Mouse (Mus musculus) intestine, embryonic 14.5 days (tissue): ENCODE data around the gene Pgbd5. TPM values are rescaled to one million over a fixed set of nuclear protein-coding genes. Genes with fewer than 3 reads are reported as not detected.

Experiments
- ATAC-seq: fragments of 200-750 bp; cut with Nextera tagmentation; replicated peaks from 2 replicates; pipeline ENCODE4 v1.8.0; 2017; ENCODE audit warnings: low read depth, moderate number of reproducible peaks, moderate TSS enrichment, moderate library complexity; ENCODE audit not compliant: low FRiP score, low TSS enrichment
- DNase-seq: peaks from one replicate; pipeline ENCODE4 v3.0.0-alpha.2; 2018; ENCODE audit warnings: low spot score
- H3K27ac ChIP-seq: fragments of 300-500 bp; sonication (generic); 2 replicates; pipeline ENCODE4 v1.5.1; 2014; ENCODE audit warnings: low read depth, mild to moderate bottlenecking, control low read depth
- H3K27me3 ChIP-seq: fragments of 300-500 bp; sonication (generic); replicated peaks from 2 replicates; pipeline ENCODE4 v1.6.1; 2014; ENCODE audit warnings: low read length, control low read depth; ENCODE audit not compliant: control insufficient read depth, insufficient read depth
- H3K36me3 ChIP-seq: fragments of 300-500 bp; sonication (generic); 2 replicates; pipeline ENCODE4 v1.6.1; 2014; ENCODE audit warnings: low read length, control low read depth; ENCODE audit not compliant: control insufficient read depth, insufficient read depth
- H3K4me1 ChIP-seq: fragments of 300-500 bp; sonication (generic); replicated peaks from 2 replicates; pipeline ENCODE4 v1.6.1; 2014; ENCODE audit warnings: low read length, control low read depth, mixed read lengths; ENCODE audit not compliant: control insufficient read depth, insufficient read depth
- H3K4me2 ChIP-seq: fragments of 300-500 bp; sonication (generic); 2 replicates; pipeline ENCODE4 v1.6.1; 2014; ENCODE audit warnings: low read length
- H3K4me3 ChIP-seq: fragments of 300-500 bp; sonication (generic); 2 replicates; pipeline ENCODE4 v1.5.1; 2014; ENCODE audit warnings: low read depth, low read length, control low read depth, mixed read lengths
- H3K9ac ChIP-seq: fragments of 300-500 bp; sonication (generic); 2 replicates; pipeline ENCODE4 v1.6.1; 2014; ENCODE audit warnings: mild to moderate bottlenecking, low read length
- H3K9me3 ChIP-seq: fragments of 300-500 bp; sonication (generic); 2 replicates; pipeline ENCODE4 v1.6.1; 2016; ENCODE audit warnings: low read length, control low read depth; ENCODE audit not compliant: control insufficient read depth
- WGBS: fragments of 180-500 bp; shearing (Covaris S2); extraction: QIAGEN DNeasy Blood & Tissue Kit; methylation state at CpG from one replicate; pipeline ENCODE4 v1.1.7; 2014; 5-methylcytosine and 5-hydroxymethylcytosine counted together
- polyA plus RNA-seq: library from polyadenylated mRNA; unstranded; fragments of >200 nt; fragmentation: Nextera tagmentation; extraction: Ambion mirVana; gene quantifications from 2 replicates; pipeline ENCODE4 v1.2.1, GENCODE M21; 2014

Gene Pgbd5
- polyA plus RNA-seq, 1 experiment from 2014 or later: 3.5 TPM

DNA sequence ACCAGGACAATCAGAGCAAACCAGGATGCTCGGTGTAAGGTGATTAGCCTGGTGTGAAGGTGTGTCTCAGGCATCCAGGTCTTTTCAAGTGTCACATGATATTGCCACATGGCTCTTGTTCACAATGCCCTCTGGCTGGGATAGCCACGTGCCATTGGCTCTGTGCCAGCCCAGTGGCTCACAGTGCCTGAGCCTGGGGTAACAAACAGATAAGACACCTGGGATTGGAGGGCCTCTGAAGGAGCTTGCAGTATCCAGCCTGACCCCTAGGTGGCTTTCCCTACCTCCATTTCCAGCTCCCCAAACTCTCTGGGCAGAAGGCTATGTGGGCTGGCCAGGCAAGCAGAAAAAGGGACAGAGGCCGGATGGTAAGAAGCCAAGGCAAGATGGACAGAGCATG lies 35.6 kb downstream of the Pgbd5 start:
- no peaks in the 10 kb centered on the region for H3K36me3 ChIP-seq
- H3K9ac ChIP-seq: no peak overlapping the region
- ATAC-seq (peak; percentile 54), DNase-seq (no peak)
- H3K4me1 ChIP-seq: no peaks in the 10 kb centered on the region
- H3K27me3 ChIP-seq: no peaks in the 10 kb centered on the region
- WGBS: 49% methylated on average over 3 of the region's 3 CpGs
- H3K27ac ChIP-seq: no peak overlapping the region
- H3K9me3 ChIP-seq: no peaks in the 10 kb centered on the region
- H3K4me2 ChIP-seq: no peak overlapping the region
- H3K4me3 ChIP-seq: no peak overlapping the region

DNA sequence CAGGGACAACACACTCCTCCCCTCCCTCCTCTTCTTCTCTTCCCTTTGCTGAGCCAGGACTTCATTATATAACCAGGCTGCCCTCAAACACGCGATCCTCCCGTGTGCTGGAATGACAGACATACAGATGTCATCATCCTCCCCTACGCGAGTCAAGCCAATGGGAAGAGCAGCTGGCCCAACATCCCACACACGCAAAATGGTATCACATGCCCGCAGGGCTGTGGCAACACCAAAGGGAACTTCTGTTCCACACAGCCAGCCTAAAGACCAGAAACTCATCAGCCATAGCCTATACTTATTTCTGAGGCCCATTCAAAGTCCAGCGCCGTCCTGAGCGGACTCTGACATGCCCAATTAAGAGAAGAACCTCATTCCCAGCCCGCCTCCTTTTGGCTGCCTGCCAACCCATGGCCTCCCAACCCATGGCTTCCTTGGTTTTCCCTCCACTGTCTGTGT lies 40.0 kb downstream of the Pgbd5 start:
- no peak overlapping the region for H3K4me2 ChIP-seq
- ATAC-seq (no peak), DNase-seq (no peak)
- WGBS: 83% methylated on average over 11 of the region's 11 CpGs
- peaks cover 15% of the 10 kb centered on the region for H3K4me1 ChIP-seq
- no peaks in the 10 kb centered on the region for H3K9me3 ChIP-seq
- H3K27ac ChIP-seq: no peak overlapping the region
- H3K36me3 ChIP-seq: no peaks in the 10 kb centered on the region
- no peak overlapping the region for H3K9ac ChIP-seq
- H3K27me3 ChIP-seq: no peaks in the 10 kb centered on the region
- no peak overlapping the region for H3K4me3 ChIP-seq

DNA sequence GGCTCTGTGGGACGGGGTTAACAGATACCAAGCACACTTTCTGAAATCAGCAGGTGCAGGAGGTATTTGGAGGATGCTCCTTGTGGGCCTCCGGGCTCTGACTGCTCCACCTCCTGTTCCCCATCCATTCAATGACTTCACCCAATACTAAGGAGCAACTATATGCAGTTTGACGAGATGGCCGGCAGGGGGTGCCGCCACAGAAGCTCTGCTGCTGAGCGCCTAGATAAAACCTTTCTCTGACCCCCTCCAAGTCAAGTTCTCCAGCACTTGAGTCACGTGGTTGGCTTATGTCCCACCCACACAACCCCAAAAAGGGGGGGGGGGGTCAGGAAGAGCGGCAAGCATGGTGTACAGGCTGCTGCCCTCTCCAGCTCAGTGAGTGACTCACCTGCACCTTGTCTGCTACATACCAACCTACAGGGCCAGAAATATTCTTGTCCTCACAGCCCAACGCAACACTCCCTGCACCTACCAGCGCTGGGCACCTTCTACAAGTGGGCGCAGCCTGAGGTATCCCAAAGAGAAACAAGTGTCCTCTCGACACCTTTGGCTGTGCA lies 40.5 kb downstream of the Pgbd5 start:
- Histone ChIP-seq H3K4me3 (no peak overlapping the region), H3K4me1 (peaks cover 18% of the 10 kb centered on the region), H3K9me3 (no peaks in the 10 kb centered on the region), H3K9ac (no peak overlapping the region), H3K4me2 (no peak overlapping the region), H3K36me3 (no peaks in the 10 kb centered on the region), H3K27ac (no peak overlapping the region), H3K27me3 (no peaks in the 10 kb centered on the region)
- whole genome bisulfite sequencing: 35% methylated on average over 12 of the region's 12 CpGs
- DNase-seq: no peak
- peak; percentile 35; the same call in 1 of the 2 replicates for ATAC-seq

DNA sequence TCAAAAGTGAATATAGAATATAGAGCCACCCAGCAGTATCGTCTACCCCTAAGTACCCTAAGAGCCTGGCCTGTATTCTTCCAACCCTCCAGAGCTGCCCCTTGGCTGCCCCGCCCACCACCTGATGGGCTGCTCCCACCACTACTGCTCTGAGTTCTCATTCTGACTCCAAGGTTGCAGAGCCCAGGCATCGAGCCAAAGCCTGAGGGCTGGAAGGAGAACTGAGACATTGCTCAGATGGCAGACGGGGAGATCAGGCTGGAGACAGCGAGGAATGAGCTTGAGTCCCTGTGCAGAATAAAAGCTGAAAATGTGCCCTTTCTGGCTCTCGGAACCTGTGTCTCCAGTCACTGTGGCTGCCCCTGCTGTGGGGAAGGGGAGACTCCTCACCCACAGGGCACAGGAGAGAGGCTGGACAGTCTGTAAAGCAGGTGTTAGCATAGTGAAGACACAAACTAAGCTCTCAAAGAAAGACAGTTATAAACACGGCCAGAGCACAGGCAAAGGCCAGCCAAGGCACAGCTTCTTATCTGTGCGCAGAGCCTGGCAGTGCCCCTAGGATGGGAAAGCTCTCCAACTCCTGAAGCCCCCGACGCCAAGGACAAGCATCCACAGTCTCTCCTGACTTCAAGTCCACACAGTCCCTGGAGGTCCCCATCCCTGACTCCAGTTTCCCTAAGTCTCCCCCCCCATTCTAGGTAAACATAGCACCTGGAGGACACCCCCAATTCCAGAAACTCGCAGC lies 42.0 kb downstream of the Pgbd5 start:
- Histone ChIP-seq H3K9ac (no peak overlapping the region), H3K4me3 (no peak overlapping the region), H3K36me3 (no peaks in the 10 kb centered on the region), H3K4me2 (no peak overlapping the region), H3K9me3 (no peaks in the 10 kb centered on the region), H3K4me1 (peaks cover 32% of the 10 kb centered on the region), H3K27me3 (no peaks in the 10 kb centered on the region), H3K27ac (peak overlapping the region; percentile 38; the same call in 1 of the 2 replicates)
- ATAC-seq (no peak), DNase-seq (no peak)
- WGBS: 65% methylated on average over 11 of the region's 11 CpGs

DNA sequence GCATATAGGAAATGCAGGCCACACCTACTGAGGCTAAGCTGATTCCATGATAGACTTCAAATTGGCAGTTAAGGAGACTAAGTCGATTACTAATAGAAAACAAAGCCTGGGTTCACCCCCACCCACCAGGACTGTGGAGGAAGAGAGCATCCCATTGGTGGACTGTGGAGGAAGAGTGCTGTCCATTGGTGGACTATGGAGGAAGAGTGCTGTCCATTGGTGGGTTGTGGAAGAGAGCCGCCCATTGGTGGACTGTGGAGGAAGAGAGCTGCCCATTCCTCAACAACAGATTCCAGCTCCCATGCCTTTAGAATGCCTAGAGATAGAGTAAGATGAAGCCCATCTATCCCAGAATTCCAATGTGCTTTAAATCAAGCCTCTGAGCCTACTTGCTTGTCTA lies 42.9 kb downstream of the Pgbd5 start:
- no peaks in the 10 kb centered on the region for H3K36me3 ChIP-seq
- no peaks in the 10 kb centered on the region for H3K9me3 ChIP-seq
- WGBS: 92% methylated on average over 2 of the region's 2 CpGs
- no peak overlapping the region for H3K4me2 ChIP-seq
- H3K27me3 ChIP-seq: no peaks in the 10 kb centered on the region
- H3K9ac ChIP-seq: no peak overlapping the region
- no peak for ATAC-seq
- peaks cover 34% of the 10 kb centered on the region for H3K4me1 ChIP-seq
- DNase-seq: no peak
- no peak overlapping the region for H3K27ac ChIP-seq
- no peak overlapping the region for H3K4me3 ChIP-seq

DNA sequence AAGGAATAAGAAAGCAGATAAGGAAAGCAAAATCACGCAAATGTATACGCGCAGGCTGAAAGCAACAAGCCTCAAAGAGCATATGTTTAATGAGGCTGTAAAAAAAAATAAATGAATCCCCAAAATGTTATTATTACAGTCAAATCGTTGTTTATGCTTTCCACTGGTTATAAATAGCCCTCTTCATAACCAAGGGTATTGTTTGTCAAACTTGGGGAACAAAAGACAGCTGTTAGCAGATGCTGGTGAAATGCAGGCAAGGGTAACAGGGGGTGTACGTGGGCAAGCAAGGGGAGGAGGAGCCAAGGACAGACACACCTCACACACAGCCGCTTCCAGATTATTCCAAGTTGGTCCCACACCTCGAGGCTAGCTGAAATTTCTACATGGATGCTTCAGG lies 44.1 kb downstream of the Pgbd5 start:
- DNase-seq (no peak), ATAC-seq (no peak)
- H3K4me2 ChIP-seq: 0 out of 2 replicates have a peak overlapping the region, but pooled peaks have one; percentile 16
- no peaks in the 10 kb centered on the region for H3K36me3 ChIP-seq
- no peaks in the 10 kb centered on the region for H3K27me3 ChIP-seq
- H3K9ac ChIP-seq: no peak overlapping the region
- no peak overlapping the region for H3K4me3 ChIP-seq
- peaks cover 34% of the 10 kb centered on the region for H3K4me1 ChIP-seq
- 33% methylated on average over 7 of the region's 7 CpGs for WGBS
- H3K27ac ChIP-seq: peak overlapping the region; percentile 70
- no peaks in the 10 kb centered on the region for H3K9me3 ChIP-seq

DNA sequence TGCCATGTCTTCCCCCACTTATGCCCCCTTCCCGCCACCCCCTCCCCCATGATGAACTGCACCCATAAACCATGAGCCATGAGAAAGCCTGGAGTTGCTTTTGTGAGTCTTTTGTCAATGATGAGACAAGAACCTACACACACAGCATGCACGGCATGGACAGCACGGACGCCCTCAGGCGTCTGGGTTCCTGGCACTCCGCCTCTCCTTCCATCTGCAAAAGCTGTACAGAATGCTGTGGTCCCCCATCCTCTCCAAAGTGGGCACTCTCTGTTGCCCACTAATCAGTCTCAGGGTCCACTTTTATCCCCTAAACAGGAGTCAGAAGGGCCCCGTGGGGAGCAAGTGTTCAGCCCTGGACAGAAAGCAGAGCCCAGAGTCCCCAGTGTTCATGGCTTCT lies 44.5 kb downstream of the Pgbd5 start:
- no peak overlapping the region for H3K4me3 ChIP-seq
- DNase-seq: no peak
- no peak overlapping the region for H3K9ac ChIP-seq
- 0 out of 2 replicates have a peak overlapping the region, but pooled peaks have one; percentile 16 for H3K4me2 ChIP-seq
- no peaks in the 10 kb centered on the region for H3K27me3 ChIP-seq
- 52% methylated on average over 7 of the region's 7 CpGs for WGBS
- no peaks in the 10 kb centered on the region for H3K9me3 ChIP-seq
- H3K27ac ChIP-seq: peak overlapping the region; percentile 70
- ATAC-seq: no peak
- H3K4me1 ChIP-seq: peaks cover 34% of the 10 kb centered on the region
- no peaks in the 10 kb centered on the region for H3K36me3 ChIP-seq

DNA sequence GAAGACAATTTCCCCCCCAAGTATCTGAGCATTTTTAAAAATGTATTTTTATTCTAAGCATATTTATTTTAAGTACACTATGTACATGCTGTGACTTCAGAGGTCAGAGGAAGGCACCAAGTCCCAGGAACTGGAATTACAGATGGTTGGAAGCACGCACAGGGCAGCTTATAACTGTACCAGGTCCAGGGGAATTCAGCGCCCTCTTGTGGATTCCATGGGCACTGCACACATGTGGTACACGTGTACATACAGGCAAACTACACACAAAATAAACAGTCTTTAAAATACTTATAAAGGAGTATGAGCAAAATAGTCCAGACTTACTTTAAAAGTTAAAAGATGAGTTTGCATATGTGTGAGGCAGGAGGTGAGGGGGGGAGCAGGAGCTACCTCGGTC lies 45.5 kb downstream of the Pgbd5 start:
- Histone ChIP-seq H3K36me3 (no peaks in the 10 kb centered on the region), H3K4me1 (peaks cover 34% of the 10 kb centered on the region), H3K9me3 (no peaks in the 10 kb centered on the region), H3K4me3 (no peak overlapping the region), H3K27me3 (no peaks in the 10 kb centered on the region), H3K9ac (no peak overlapping the region), H3K4me2 (no peak overlapping the region), H3K27ac (peak overlapping the region; percentile 91)
- 84% methylated on average over 4 of the region's 4 CpGs for WGBS
- DNase-seq (no peak), ATAC-seq (no peak)

DNA sequence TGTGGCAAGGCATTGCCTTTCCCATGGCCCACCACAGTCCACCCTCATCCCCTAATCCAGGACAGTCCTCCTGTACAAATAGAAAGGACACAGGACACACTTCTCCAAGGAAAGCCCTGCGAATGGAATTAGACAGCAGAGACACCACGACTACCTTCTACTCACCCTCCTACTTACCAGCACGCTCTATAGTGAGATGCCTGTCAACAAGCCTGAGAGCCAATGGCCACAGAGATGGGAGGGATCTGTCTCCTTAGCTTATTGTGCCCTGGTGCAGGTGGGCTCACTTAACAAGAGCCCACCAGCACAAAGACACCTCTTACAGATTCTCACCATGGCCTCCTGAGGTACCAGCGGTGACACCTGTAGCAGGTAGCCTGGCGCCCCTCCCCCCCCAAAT lies 46.4 kb downstream of the Pgbd5 start:
- Histone ChIP-seq H3K36me3 (no peaks in the 10 kb centered on the region), H3K9me3 (no peaks in the 10 kb centered on the region), H3K4me2 (0 out of 2 replicates have a peak overlapping the region, but pooled peaks have one; percentile 5), H3K4me1 (peaks cover 33% of the 10 kb centered on the region), H3K27me3 (no peaks in the 10 kb centered on the region), H3K27ac (peak overlapping the region; percentile 91), H3K4me3 (no peak overlapping the region), H3K9ac (no peak overlapping the region)
- DNase-seq: no peak
- ATAC-seq: no peak; the same call in 1 of the 2 replicates
- WGBS: 64% methylated on average over 5 of the region's 5 CpGs
